Mouse (Mus musculus) central nervous system, embryonic 14 days (tissue): ENCODE results near the gene Apobec4. TPM values are rescaled to one million over a fixed set of nuclear protein-coding genes. Genes with fewer than 3 reads are reported as not detected.

ENCODE experiments used
- polyA plus RNA-seq: library from polyadenylated mRNA; depleted of rRNA; stranded (reverse); fragments of >200 nt; gene quantifications from 2 replicates; pipeline ENCODE4 v1.2.3, GENCODE M21; 2012; rRNA removed

Gene Apobec4
- polyA plus RNA-seq = not detected in 2 replicates

GRCm38 (mm10) chr1:152750312-152750965 lies at the start of gene Apobec4:
Apobec4 (plus strand) TSS chr1:152750551.

GRCm38 (mm10) chr1:152766032-152766772 lies 15.9 kb downstream of the Apobec4 start, which contains the start of the genes Rgl1 and Arpc5:
Rgl1 (minus strand) TSS chr1:152766351.
Arpc5 (plus strand) TSS chr1:152766542.

GRCm38 (mm10) chr1:152799897-152800296 lies 49.5 kb downstream of the Apobec4 start, which contains the start of gene Ncf2:
Ncf2 (plus strand) TSS chr1:152800194.

Other genes starting within 250 kb of the Apobec4 start
- 12.6 and 14.9 TPM in 2 replicates for gene Rgl1, start 15.8 kb downstream of the Apobec4 start, polyA plus RNA-seq
- gene Arpc5, start 16.0 kb downstream of the Apobec4 start, polyA plus RNA-seq = 158 and 168 TPM in 2 replicates
- gene Ncf2, start 49.6 kb downstream of the Apobec4 start, polyA plus RNA-seq = 2.4 and 2.8 TPM in 2 replicates
- 40.7 and 43.1 TPM in 2 replicates for gene Smg7, start 152.1 kb downstream of the Apobec4 start, polyA plus RNA-seq
- 48.7 TPM in 2 replicates for gene Nmnat2, start 204.4 kb downstream of the Apobec4 start, polyA plus RNA-seq